Mouse (Mus musculus): ENCODE measurements at regions not wholly inside any gene's neighbourhood (a gene's known extent, or its start where the extent isn't known, plus 50 kb on each side); places are given as distances from the start of the nearest gene placed in this dataset.

DNA sequence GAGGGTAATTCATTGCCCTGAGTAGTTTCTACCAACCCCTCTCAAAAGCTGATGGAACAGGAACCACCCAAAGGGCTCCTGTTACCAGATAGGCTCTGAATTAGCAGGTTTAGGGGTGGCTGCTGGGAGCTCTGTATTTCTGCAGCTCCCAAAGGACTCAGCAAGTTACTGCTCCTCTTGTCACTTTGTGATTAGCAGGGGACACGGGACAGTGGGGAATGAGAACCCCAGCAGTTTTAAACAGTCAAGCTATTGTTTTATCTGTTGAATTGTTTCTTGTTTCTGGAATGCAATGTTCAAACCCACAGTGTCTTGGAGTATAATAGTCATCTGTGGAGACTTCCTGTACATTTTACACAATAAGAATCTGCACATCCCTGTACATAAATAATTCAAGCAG, 90.4 kb upstream of the Clnk start:
- TF ChIP-seq GATA1 (IDR thresholded peaks at IDR 0.05; ENCODE audit: borderline replicate concordance, low read length) (no peak), FLI1 (IDR thresholded peaks at IDR 0.05; ENCODE audit: low read length) (no peak)

Measured in megakaryocyte, embryonic 14.5 days (primary cell).